Mouse (Mus musculus) olfactory bulb, adult 2 months (tissue): Measurements from ENCODE around the gene Tas2r144.

Experiments used
- CTCF ChIP-seq: fragments of 200-500 bp; IDR thresholded peaks from 2 replicates; pipeline ENCODE4 v1.5.1; 2012; ENCODE audit warnings: low read depth, mild to moderate bottlenecking, low read length, moderate library complexity; ENCODE audit not compliant: insufficient read depth
- POLR2A ChIP-seq: fragments of 200-500 bp; IDR thresholded peaks from 2 replicates; pipeline ENCODE4 v1.6.1; 2012; ENCODE audit warnings: mild to moderate bottlenecking, low read depth, low read length, moderate library complexity; ENCODE audit not compliant: insufficient read depth

DNA sequence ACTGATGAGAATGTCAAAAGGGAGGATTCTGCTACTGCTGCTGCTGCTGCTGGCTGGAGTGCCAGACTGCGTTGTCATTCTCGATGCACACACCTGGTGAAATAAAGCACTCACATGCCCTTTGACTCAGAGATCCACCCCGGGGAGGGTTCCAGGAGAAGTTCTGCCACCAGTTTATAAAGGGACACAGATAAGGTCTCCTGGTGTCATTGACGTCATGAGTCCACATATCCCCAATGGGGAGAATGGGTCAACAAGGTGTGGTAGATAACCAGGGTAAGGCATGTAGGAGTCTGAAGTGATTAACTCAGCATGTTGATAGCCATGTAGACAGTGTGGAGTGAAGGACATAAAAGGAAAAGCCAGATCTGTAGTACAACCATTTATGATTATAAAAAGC is 14.5 kb downstream of the Tas2r144 start:
- TF ChIP-seq CTCF (no peak), POLR2A (no peak)
